Mouse (Mus musculus) testis, adult 2 months (tissue): ENCODE measurements around the gene Zfp655. TPM values are rescaled to one million over a fixed set of nuclear protein-coding genes. Genes with fewer than 3 reads are reported as not detected.
"Not testable (repeated sequence)": the region's sequence is repeated elsewhere in the genome, so short reads cannot be mapped to it uniquely, and the experiment has no call there.

Experiments
- H3K27ac ChIP-seq: fragments of 200-500 bp; 2 replicates; pipeline ENCODE4 v1.5.1; 2012; ENCODE audit warnings: low read depth, low read length; ENCODE audit not compliant: control insufficient read depth, insufficient read depth
- H3K27me3 ChIP-seq: fragments of 200-500 bp; 2 replicates; pipeline ENCODE4 v1.6.1; 2012; ENCODE audit warnings: mild to moderate bottlenecking, low read length, moderate library complexity; ENCODE audit not compliant: control insufficient read depth, insufficient read depth
- H3K36me3 ChIP-seq: fragments of 200-500 bp; 2 replicates; pipeline ENCODE4 v1.6.1; 2012; ENCODE audit warnings: mild to moderate bottlenecking, low read length; ENCODE audit not compliant: control insufficient read depth, insufficient read depth
- H3K4me1 ChIP-seq: fragments of 200-500 bp; 2 replicates; pipeline ENCODE4 v1.6.1; 2012; ENCODE audit warnings: low read length; ENCODE audit not compliant: control insufficient read depth, insufficient read depth
- H3K4me3 ChIP-seq: fragments of 200-500 bp; 2 replicates; pipeline ENCODE4 v1.5.1; 2012; ENCODE audit warnings: low read depth, mild to moderate bottlenecking, low read length, moderate library complexity, mixed read lengths; ENCODE audit not compliant: control insufficient read depth
- CTCF ChIP-seq: fragments of 200-500 bp; IDR thresholded peaks from 2 replicates; pipeline ENCODE4 v1.5.1; 2012; ENCODE audit warnings: low read depth, mild to moderate bottlenecking, inconsistent platforms, low read length, moderate library complexity; ENCODE audit not compliant: control insufficient read depth, insufficient read depth, insufficient replicate concordance
- POLR2A ChIP-seq: fragments of 200-500 bp; IDR thresholded peaks from 2 replicates; pipeline ENCODE4 v1.6.1; 2012; ENCODE audit warnings: low read depth, mild to moderate bottlenecking, inconsistent platforms, low read length, moderate library complexity; ENCODE audit not compliant: control insufficient read depth
- polyA plus RNA-seq: library from polyadenylated mRNA; depleted of rRNA; stranded (reverse); fragments of >200 nt; gene quantifications from 2 replicates; pipeline ENCODE4 v1.2.3, GENCODE M21; 2012

Zfp655 gene
- polyA plus RNA-seq, 1 experiment = 7.4 TPM

DNA sequence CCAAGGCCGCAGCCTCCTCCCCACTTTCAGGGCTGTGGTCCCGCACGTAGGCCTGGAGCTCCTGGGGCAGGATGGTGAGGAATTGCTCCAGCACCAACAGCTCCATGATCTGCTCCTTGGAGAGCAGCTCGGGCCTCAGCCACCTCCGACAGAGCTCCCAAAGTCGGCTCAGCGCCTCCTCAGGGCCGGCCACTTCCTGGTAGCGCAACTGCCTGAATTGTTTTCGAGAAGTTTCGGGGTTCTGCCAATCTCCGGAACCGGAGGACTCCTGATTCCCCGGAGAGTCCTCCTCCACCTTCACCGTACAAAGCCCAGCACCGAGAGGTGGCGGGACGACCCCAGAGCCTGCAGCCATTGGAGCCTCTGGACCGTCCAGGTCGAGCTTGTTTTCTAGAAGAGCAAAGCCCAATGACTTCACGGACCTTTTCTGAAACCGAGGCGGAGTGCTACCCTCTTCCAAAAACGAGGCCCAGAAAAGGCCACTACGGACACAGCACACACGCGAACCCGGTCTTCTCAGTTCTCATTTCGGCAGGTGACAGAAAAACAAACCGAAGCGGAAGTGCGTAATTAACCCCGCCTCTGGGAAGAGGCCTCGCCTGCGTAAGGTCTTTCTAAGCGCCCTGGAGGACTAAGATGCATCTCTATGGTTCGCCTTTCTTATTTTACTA is 30.1 kb upstream of the Zfp655 start, which contains the start of gene Zkscan14:
TSS of gene Zkscan14 (minus strand) at position 548 of the 671 bp plus-strand sequence.
- H3K4me1 ChIP-seq = peaks cover 11% of the 10 kb centered on the region
- no peaks in the 10 kb centered on the region for H3K36me3 ChIP-seq
- peak within 1 kb of the TSS; percentile 99 for H3K4me3 ChIP-seq
- TF ChIP-seq CTCF (no peak), POLR2A (peak; percentile 63)
- H3K27ac ChIP-seq = peak within 1 kb of the TSS; percentile 65
- H3K27me3 ChIP-seq = no peaks in the 10 kb centered on the region

DNA sequence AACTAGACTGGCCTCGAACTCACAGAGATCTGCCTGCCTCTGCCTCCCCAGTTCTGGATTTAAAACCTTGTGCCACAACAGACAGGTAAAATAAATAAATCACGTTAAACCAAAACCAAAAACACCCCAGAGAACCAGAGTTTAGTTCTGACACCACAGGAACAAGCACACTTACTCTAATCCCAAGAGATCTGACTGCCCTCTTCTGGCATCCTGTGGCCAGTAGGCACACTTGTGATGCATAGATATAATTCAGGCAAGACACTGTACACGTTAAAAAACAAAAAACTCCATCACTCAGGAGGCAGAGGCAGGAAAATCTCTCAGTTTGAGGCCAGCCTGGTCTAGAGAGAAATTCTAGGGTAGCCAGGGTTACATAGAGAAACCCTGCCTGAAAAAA is 29.1 kb upstream of the Zfp655 start:
- no peak overlapping the region for H3K27ac ChIP-seq
- no peaks in the 10 kb centered on the region for H3K36me3 ChIP-seq
- TF ChIP-seq POLR2A = no peak
- no peak for TF ChIP-seq CTCF
- H3K4me1 ChIP-seq = peaks cover 11% of the 10 kb centered on the region
- H3K27me3 ChIP-seq = no peaks in the 10 kb centered on the region
- no peak overlapping the region for H3K4me3 ChIP-seq

DNA sequence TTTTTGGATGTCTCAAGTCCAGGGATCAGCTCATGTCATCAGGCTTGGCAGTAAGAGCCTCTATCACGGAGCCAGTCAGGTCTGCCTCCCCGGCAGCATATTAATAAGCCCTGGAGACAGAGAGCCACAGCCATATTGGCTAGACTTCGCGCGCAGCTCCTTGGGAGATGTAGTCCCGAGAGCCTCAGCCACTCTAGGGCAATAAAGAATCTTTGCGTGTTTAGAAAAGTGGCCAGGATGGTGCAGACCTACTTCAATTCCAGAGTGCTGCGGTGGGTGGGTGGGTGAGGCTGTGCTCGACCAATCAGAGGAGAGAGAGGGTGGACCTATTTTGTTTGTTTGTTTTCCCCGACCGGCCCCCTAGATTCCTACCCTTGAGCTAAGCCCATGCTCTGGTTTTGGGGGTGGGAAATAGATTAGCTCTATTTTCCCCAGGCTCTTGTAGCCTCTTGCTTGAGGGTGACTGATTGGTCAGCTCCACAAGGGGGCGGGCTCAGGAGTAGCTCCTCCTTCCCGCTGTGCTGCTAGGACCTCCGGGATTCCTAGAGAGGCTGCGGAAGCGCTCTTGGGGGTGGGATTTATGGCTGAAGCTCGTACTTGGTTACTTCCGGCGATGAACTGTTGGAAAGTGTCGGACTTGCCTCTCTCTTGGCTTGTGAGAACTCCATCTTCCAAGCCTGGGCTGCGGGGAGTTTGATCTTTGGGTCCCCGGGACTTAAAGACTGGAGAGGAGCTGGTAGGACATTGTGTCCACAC is 27.4 kb upstream of the Zfp655 start, which contains the start of gene Zkscan5:
TSS of gene Zkscan5 (plus strand) at position 627 of the 756 bp plus-strand sequence.
- peaks cover 11% of the 10 kb centered on the region for H3K4me1 ChIP-seq

DNA sequence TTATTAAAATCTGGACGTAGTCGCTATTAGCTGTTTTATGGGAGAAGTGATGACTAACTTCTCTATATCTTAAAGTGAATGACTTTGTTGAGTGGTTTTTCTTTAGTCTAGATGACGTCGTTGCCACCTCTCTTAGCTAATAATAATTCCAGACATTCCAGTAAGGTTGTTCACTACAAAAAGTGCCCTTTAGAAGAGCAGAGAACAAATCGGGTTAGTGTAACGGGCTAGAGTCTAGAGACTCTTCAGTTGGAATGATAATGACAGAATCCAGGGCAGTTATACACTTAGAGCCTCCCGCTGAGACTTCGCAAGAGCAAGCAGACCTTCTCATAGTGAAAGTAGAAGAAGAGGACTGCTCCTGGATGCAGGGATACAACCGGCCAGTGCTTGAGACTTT is 26.5 kb upstream of the Zfp655 start:
- H3K36me3 ChIP-seq = 0 out of 2 replicates have a peak, but pooled peaks cover 1% of the 10 kb centered on the region
- peak overlapping the region; percentile 66 for H3K4me3 ChIP-seq
- TF ChIP-seq POLR2A = no peak
- TF ChIP-seq CTCF = no peak
- H3K4me1 ChIP-seq = peaks cover 11% of the 10 kb centered on the region
- H3K27ac ChIP-seq = no peak overlapping the region
- H3K27me3 ChIP-seq = no peaks in the 10 kb centered on the region

More for the DNA sequence above, 27.4 kb upstream of the Zfp655 start, which contains the start of gene Zkscan5:
- Histone ChIP-seq H3K36me3 (0 out of 2 replicates have a peak, but pooled peaks cover 1% of the 10 kb centered on the region), H3K27ac (peak within 1 kb of the TSS; percentile 81), H3K4me3 (peak within 1 kb of the TSS; percentile 92), H3K27me3 (no peaks in the 10 kb centered on the region)
- TF ChIP-seq POLR2A (peak; percentile 71), CTCF (no peak)

DNA sequence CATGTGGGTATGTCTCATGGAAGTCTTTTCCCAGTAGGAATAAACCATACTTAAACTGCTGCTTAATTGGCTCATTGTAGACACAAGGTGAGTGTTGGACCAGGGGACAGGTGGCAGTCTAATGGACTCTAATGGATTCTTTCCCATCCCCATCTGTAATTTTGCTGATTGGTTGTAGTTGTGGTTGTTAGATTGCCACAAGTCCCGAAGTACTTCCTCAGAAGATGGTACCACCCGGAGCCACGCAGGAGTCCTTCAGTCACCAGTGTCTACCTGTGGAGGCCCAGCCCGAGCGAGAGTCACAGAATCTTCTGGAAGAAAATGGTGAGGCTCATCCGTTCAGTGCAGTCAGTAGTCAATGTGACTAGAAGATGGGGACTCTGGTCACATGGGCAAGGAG is 24.1 kb upstream of the Zfp655 start:
- no peaks in the 10 kb centered on the region for H3K27me3 ChIP-seq
- no peak overlapping the region for H3K4me3 ChIP-seq
- H3K36me3 ChIP-seq = 0 out of 2 replicates have a peak, but pooled peaks cover 1% of the 10 kb centered on the region
- H3K4me1 ChIP-seq = peaks cover 8% of the 10 kb centered on the region
- H3K27ac ChIP-seq = no peak overlapping the region
- TF ChIP-seq CTCF (no peak), POLR2A (no peak)

DNA sequence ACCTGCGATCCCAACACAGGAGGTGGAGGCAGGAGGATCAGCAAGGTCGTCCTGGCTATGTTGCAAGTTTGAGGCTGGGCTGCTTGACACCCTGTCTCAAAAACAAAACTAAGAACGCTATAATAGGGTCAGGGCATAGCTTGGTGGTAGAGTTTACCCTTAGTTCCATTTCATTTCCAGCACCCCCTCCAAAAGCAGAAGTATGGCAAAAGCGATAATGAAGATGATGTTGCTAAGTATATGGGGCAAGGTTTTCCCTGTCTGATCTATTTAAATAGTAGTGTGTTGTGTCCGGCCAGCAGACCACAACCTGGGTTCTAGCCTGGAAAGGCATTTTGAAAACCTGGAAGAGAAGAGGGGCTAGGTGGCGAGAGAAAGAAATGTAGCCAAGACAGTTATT is 23.6 kb upstream of the Zfp655 start:
- no peak for TF ChIP-seq POLR2A
- no peak for TF ChIP-seq CTCF
- Histone ChIP-seq H3K27me3 (no peaks in the 10 kb centered on the region), H3K4me1 (peaks cover 5% of the 10 kb centered on the region), H3K4me3 (no peak overlapping the region), H3K27ac (no peak overlapping the region), H3K36me3 (0 out of 2 replicates have a peak, but pooled peaks cover 1% of the 10 kb centered on the region)

DNA sequence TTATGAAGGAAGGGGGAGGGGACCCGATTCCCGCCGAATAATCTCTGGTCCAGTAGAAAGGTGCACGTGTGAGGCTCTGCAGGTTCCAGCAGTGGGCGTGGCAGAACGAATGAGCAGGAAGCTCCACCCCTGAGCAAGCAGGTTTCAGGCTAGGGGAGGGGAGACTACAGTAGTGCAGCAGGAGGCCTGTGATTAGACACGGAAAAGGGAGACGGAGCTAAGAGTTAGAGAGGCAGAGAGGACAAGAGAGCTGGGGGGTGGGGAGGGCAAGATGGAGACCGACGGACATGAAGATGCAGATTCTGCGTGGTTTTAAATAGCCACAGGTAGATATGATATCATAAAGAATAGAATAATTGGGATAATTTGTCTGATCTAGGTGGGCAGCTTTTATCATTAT is 23.1 kb upstream of the Zfp655 start:
- not testable (repeated sequence) for H3K27ac ChIP-seq, H3K4me1 ChIP-seq, H3K4me3 ChIP-seq, H3K27me3 ChIP-seq, H3K36me3 ChIP-seq
